Mouse (Mus musculus) hindbrain, embryonic 13.5 days (tissue): ENCODE data around the gene Rnf43. TPM values are rescaled to one million over a fixed set of nuclear protein-coding genes. Genes with fewer than 3 reads are reported as not detected.
A peak's percentile ranks its signal among the peaks of the same experiment; 100 is the strongest.

Experiments used
- ATAC-seq: fragments of 200-750 bp; cut with Nextera tagmentation; 2 replicates; pipeline ENCODE4 v1.8.0; 2017; ENCODE audit warnings: moderate TSS enrichment; ENCODE audit not compliant: low FRiP score
- H3K27ac ChIP-seq: fragments of 300-500 bp; sonication (generic); 2 replicates; pipeline ENCODE4 v1.5.1; 2015; ENCODE audit warnings: inconsistent platforms, mild to moderate bottlenecking, moderate library complexity
- H3K27me3 ChIP-seq: fragments of 300-500 bp; sonication (generic); 2 replicates; pipeline ENCODE4 v1.6.1; 2015; ENCODE audit warnings: mild to moderate bottlenecking, inconsistent platforms
- H3K36me3 ChIP-seq: fragments of 300-500 bp; sonication (generic); 2 replicates; pipeline ENCODE4 v1.6.1; 2015; ENCODE audit warnings: mild to moderate bottlenecking, inconsistent platforms
- H3K4me1 ChIP-seq: fragments of 300-500 bp; sonication (generic); replicated peaks from 2 replicates; pipeline ENCODE4 v1.6.1; 2015; ENCODE audit warnings: inconsistent platforms
- H3K4me2 ChIP-seq: fragments of 300-500 bp; sonication (generic); 2 replicates; pipeline ENCODE4 v1.6.1; 2015; ENCODE audit warnings: inconsistent platforms, mild to moderate bottlenecking, moderate library complexity
- H3K4me3 ChIP-seq: fragments of 300-500 bp; sonication (generic); 2 replicates; pipeline ENCODE4 v1.5.1; 2015; ENCODE audit warnings: mild to moderate bottlenecking, inconsistent platforms
- H3K9ac ChIP-seq: fragments of 300-500 bp; sonication (generic); 2 replicates; pipeline ENCODE4 v1.6.1; 2015; ENCODE audit warnings: mild to moderate bottlenecking, inconsistent platforms
- H3K9me3 ChIP-seq: fragments of 300-500 bp; sonication (generic); 2 replicates; pipeline ENCODE4 v1.6.1; 2016; ENCODE audit warnings: inconsistent platforms
- WGBS: fragments of 180-500 bp; shearing (Covaris S2); methylation state at CpG from one replicate; pipeline ENCODE4 v1.1.7; 2015; 5-methylcytosine and 5-hydroxymethylcytosine counted together
- polyA plus RNA-seq: library from polyadenylated mRNA; unstranded; fragments of >200 nt; fragmentation: Nextera tagmentation; extraction: Ambion mirVana; gene quantifications from 2 replicates; pipeline ENCODE4 v1.2.1, GENCODE M21; 2015

Rnf43 gene
- polyA plus RNA-seq, 1 experiment from 2014 or later, result 0.75 TPM

DNA sequence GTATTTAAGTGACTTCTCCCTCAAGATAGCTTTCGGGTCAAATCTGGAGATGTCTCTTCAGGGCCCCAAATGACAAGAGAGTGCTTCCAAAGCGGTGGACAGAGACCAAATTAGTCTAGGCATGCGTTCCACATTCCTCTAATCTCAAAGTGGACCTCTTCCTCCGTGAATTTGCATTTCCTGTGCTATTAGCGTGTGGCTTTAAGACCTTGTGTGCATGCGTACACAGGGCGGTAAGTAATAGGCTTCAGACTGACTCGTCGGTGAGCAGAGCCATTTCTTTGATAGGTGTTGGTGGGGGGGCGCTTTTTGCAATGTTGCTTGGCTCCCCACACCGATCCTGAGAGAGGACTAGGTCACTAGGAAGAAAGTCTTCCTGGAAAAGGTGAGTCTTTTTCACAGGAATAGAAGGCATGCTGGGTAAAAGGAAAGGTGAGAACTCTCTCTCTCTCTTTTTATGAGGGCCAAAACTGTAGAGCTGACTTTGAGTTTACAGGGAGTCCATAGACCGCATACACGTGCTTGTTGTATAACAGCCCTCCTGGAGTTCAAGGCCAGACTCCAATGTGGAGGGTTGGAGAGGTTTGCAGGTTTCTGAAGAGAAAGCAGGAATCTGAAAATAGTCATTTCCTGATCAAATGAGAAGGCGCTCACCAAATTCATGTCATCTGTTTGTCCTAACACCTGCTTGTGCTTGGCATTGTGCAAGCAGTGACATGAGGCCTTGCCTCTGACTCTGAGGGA lies 39.5 kb downstream of the Rnf43 start:
- no peaks in the 10 kb centered on the region for H3K4me1 ChIP-seq
- H3K36me3 ChIP-seq, result no peaks in the 10 kb centered on the region
- H3K9me3 ChIP-seq, result no peaks in the 10 kb centered on the region
- no peak overlapping the region for H3K27ac ChIP-seq
- H3K4me2 ChIP-seq, result no peak overlapping the region
- 89% methylated on average over 14 of the region's 14 CpGs for WGBS
- H3K4me3 ChIP-seq, result no peak overlapping the region
- no peak for ATAC-seq
- no peaks in the 10 kb centered on the region for H3K27me3 ChIP-seq
- H3K9ac ChIP-seq, result no peak overlapping the region

GRCm38 (mm10) chr11:87703654-87704053 lies 41.1 kb downstream of the Rnf43 start:
- no peak for ATAC-seq
- no peaks in the 10 kb centered on the region for H3K9me3 ChIP-seq
- 76% methylated on average over 5 of the region's 5 CpGs for WGBS

GRCm38 (mm10) chr11:87704289-87704688 lies 41.8 kb downstream of the Rnf43 start:
- Histone ChIP-seq H3K27ac (no peak overlapping the region), H3K9ac (no peak overlapping the region), H3K4me2 (no peak overlapping the region), H3K4me1 (no peaks in the 10 kb centered on the region; the same call in 1 of the 2 replicates), H3K36me3 (no peaks in the 10 kb centered on the region), H3K9me3 (no peaks in the 10 kb centered on the region), H3K4me3 (no peak overlapping the region), H3K27me3 (peaks cover 9% of the 10 kb centered on the region)
- WGBS, result 84% methylated on average over 9 of the region's 9 CpGs
- no peak for ATAC-seq

More at GRCm38 (mm10) chr11:87703654-87704053, 41.1 kb downstream of the Rnf43 start:
- peaks cover 3% of the 10 kb centered on the region; the same call in 1 of the 2 replicates for H3K27me3 ChIP-seq
- H3K4me3 ChIP-seq, result no peak overlapping the region
- H3K9ac ChIP-seq, result no peak overlapping the region
- no peak overlapping the region for H3K4me2 ChIP-seq
- no peaks in the 10 kb centered on the region for H3K36me3 ChIP-seq
- H3K4me1 ChIP-seq, result no peaks in the 10 kb centered on the region; the same call in 1 of the 2 replicates
- H3K27ac ChIP-seq, result no peak overlapping the region

DNA sequence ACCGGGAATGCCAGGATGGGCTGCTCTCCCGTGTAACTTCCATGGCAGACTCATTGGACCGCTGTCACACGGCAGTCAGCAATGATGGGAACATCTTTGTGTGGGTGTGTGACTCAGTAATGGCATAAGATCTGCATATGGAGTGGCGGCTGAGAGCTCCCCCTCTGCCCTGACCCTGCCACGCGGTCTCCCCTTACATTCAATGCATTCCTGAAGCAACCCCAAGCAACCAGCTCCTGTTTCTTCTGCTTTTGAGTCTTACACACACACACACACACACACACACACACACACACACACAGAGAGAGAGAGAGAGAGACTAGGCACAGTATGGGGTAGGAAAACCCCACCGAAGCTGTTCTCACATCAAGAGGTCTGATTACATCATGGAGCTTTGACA lies 45.0 kb downstream of the Rnf43 start:
- WGBS, result 16% methylated on average over 8 of the region's 8 CpGs
- ATAC-seq, result no peak

DNA sequence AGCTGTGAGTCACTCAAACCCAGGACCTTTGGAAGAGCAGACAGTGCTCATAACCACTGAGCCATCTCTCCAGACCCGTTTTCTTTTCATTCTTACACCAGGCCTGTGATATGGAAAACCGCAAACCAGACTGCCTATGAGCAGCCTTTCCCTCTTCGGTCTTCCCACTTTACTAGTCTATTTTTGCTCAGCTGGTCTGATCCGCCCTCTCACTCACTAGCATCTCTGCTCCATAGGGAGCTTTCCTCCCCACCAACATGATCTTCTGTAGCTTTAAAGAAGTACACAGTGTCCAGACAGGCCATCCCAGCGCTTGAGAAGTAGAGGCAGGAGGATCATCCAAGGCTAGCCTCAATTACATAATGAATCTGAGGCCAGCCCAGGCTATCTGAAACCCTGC lies 46.5 kb downstream of the Rnf43 start:
- 83% methylated on average over 5 of the region's 5 CpGs for WGBS

More for the DNA sequence above, 45.0 kb downstream of the Rnf43 start:
- no peak overlapping the region for H3K27ac ChIP-seq
- peaks cover 10% of the 10 kb centered on the region for H3K4me1 ChIP-seq
- no peak overlapping the region for H3K4me2 ChIP-seq
- no peaks in the 10 kb centered on the region for H3K9me3 ChIP-seq
- H3K27me3 ChIP-seq, result peaks cover 31% of the 10 kb centered on the region
- H3K4me3 ChIP-seq, result no peak overlapping the region
- H3K9ac ChIP-seq, result no peak overlapping the region
- H3K36me3 ChIP-seq, result no peaks in the 10 kb centered on the region

GRCm38 (mm10) chr11:87709513-87710261 lies 47.2 kb downstream of the Rnf43 start:
- Histone ChIP-seq H3K27me3 (peaks cover 31% of the 10 kb centered on the region), H3K27ac (no peak overlapping the region), H3K4me1 (peaks cover 10% of the 10 kb centered on the region), H3K9ac (peak overlapping the region; percentile 56), H3K36me3 (no peaks in the 10 kb centered on the region), H3K4me3 (peak overlapping the region; percentile 22), H3K9me3 (no peaks in the 10 kb centered on the region), H3K4me2 (peak overlapping the region; percentile 50)
- 12% methylated on average over 21 of the region's 21 CpGs for WGBS
- no peak for ATAC-seq

More for the DNA sequence above, 46.5 kb downstream of the Rnf43 start:
- no peak overlapping the region for H3K27ac ChIP-seq
- no peak overlapping the region for H3K4me3 ChIP-seq
- H3K9me3 ChIP-seq, result no peaks in the 10 kb centered on the region
- H3K4me2 ChIP-seq, result no peak overlapping the region
- no peak for ATAC-seq
- H3K27me3 ChIP-seq, result peaks cover 31% of the 10 kb centered on the region
- H3K9ac ChIP-seq, result no peak overlapping the region
- peaks cover 10% of the 10 kb centered on the region for H3K4me1 ChIP-seq
- no peaks in the 10 kb centered on the region for H3K36me3 ChIP-seq

DNA sequence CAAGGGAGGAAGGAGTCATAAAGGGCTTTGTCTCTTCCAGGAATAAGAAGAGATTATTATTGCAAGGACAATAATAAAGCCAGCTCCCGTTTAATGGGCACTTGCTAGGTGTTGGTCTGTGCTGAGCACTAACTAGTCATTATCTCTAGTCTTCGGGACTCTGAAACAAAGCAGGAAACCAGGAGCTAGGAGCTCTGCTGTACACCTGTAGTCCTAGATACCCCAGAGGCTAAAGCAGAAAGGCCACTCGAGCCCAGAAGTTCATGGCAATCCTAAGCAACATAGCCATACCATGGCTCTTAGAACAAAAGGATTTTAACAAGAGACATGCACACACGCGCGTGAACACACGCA lies 47.7 kb downstream of the Rnf43 start:
- Histone ChIP-seq H3K9ac (peak overlapping the region; percentile 56), H3K27me3 (peaks cover 31% of the 10 kb centered on the region), H3K36me3 (no peaks in the 10 kb centered on the region), H3K4me3 (peak overlapping the region; percentile 22), H3K4me2 (peak overlapping the region; percentile 50), H3K4me1 (peaks cover 10% of the 10 kb centered on the region), H3K9me3 (no peaks in the 10 kb centered on the region), H3K27ac (no peak overlapping the region)
- no peak for ATAC-seq
- WGBS, result 58% methylated on average over 7 of the region's 7 CpGs

DNA sequence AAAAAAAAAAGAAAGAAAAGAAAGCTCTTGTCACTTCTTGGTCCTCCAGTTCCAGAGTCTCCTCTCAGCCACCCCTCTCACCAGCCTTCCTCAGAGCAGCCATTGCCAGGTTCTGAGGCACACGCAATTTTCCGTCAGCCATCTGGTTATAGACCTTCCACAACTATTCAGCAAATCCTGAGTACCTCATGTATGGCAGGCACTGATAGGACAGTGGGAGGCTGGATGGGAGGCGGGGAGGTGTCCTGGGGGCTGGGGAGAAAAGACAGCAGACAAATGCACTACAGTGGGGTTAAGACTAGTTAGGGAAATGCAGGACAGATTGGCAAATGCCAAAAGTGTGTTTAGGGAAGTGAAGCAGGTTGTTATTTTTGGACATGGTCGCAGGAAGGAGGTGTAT lies 49.7 kb downstream of the Rnf43 start:
- no peaks in the 10 kb centered on the region for H3K9me3 ChIP-seq
- H3K9ac ChIP-seq, result no peak overlapping the region
- H3K4me1 ChIP-seq, result peaks cover 10% of the 10 kb centered on the region
- no peak overlapping the region for H3K4me2 ChIP-seq
- H3K36me3 ChIP-seq, result no peaks in the 10 kb centered on the region
- 88% methylated on average over 4 of the region's 4 CpGs for WGBS
- peaks cover 31% of the 10 kb centered on the region for H3K27me3 ChIP-seq
- H3K4me3 ChIP-seq, result no peak overlapping the region
- ATAC-seq, result no peak
- no peak overlapping the region for H3K27ac ChIP-seq

DNA sequence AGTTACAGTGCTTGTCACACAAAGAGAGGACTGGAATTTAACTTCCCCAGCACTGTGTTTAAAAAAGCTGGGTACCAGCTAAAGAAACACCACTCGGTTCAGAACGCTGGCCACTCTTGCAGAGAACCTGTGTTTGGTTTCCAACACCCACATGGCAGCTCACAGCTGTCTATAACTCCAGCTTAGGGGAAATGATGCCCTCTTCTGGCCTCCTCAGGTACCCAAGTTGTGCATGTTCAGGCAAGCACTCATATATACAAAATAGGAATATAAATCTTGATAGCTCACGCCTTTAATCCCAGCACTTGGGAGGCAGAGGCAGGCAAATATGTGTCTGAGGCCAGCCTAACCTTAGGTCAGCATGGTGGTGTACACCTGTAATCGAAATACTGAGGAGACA lies 53.5 kb downstream of the Rnf43 start:
- H3K9ac ChIP-seq, result no peak overlapping the region
- H3K27ac ChIP-seq, result no peak overlapping the region
- no peak for ATAC-seq
- H3K4me3 ChIP-seq, result no peak overlapping the region
- no peak overlapping the region for H3K4me2 ChIP-seq
- H3K9me3 ChIP-seq, result no peaks in the 10 kb centered on the region
- no peaks in the 10 kb centered on the region for H3K4me1 ChIP-seq
- 88% methylated on average over 4 of the region's 4 CpGs for WGBS
- H3K36me3 ChIP-seq, result no peaks in the 10 kb centered on the region
- peaks cover 7% of the 10 kb centered on the region for H3K27me3 ChIP-seq

DNA sequence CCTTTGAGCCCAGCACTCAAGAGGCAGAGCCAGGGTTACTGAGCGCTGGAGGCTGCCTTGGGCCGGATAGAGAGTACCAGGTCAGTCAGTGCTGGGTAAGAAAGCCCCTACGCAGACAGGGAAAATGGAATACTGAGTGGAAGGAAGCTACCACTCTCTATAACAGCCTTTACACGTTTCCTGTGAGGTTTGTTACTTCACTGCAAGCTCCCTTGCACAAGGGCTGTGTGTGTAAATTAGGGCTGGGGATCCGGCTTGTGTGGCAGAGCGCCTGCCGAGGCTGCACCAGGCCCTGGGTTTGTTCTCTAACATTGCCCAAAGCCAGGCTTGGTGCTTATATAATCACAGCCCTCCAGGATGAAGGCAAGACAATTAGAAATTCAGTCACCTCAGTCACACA lies 57.0 kb downstream of the Rnf43 start:
- WGBS, result 74% methylated on average over 7 of the region's 7 CpGs
- H3K4me1 ChIP-seq, result no peaks in the 10 kb centered on the region
- ATAC-seq, result no peak
- no peaks in the 10 kb centered on the region for H3K9me3 ChIP-seq
- no peaks in the 10 kb centered on the region for H3K27me3 ChIP-seq
- H3K9ac ChIP-seq, result no peak overlapping the region
- H3K4me3 ChIP-seq, result no peak overlapping the region
- H3K27ac ChIP-seq, result no peak overlapping the region
- H3K36me3 ChIP-seq, result no peaks in the 10 kb centered on the region
- H3K4me2 ChIP-seq, result no peak overlapping the region

DNA sequence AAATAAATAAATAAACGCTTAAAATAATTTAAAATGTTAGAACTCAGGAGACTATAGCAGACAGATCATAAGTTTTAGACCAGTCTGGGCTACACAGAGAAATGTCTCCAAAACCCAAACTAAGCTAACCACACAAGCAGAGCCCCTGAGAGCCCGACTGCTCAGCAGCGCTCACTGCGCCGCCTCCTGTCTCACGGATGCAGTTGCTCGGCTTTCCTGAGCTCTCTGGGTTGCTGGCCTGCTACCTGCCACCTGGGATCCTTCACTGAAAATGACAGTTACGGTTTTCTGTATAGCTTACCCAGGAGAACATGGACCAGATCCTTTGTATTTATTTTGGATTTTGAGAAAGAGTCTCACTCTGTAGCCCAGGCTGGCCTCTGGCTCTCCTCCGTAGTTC lies 57.8 kb downstream of the Rnf43 start:
- no peak overlapping the region for H3K4me3 ChIP-seq
- no peaks in the 10 kb centered on the region for H3K36me3 ChIP-seq
- no peaks in the 10 kb centered on the region for H3K9me3 ChIP-seq
- no peaks in the 10 kb centered on the region for H3K27me3 ChIP-seq
- no peak for ATAC-seq
- H3K4me2 ChIP-seq, result no peak overlapping the region
- no peak overlapping the region for H3K27ac ChIP-seq
- no peak overlapping the region for H3K9ac ChIP-seq
- H3K4me1 ChIP-seq, result 0 out of 2 replicates have a peak, but pooled peaks cover under 1% of the 10 kb centered on the region
- 60% methylated on average over 9 of the region's 9 CpGs for WGBS

DNA sequence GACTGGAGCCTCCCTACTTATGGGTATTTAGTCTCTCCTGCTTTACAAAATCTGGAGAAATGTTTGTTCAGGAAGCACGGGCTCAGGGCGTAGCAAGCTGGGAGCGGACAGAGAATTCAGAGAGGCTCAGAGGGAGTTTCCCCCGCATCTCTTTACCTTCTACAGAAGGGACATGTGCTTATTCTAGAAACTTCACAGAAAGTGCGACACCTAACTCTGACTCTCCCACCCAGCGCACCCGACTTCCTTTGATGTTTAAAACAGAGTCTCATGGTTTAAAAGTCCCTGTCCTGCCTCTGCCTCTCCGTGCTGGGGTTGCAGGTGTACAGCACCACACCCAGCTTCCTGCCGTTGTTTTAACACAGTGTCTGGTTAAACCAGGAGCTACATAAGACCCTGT lies 58.3 kb downstream of the Rnf43 start:
- no peaks in the 10 kb centered on the region for H3K36me3 ChIP-seq
- 74% methylated on average over 9 of the region's 9 CpGs for WGBS

More for the DNA sequence above, 58.3 kb downstream of the Rnf43 start:
- peaks cover 6% of the 10 kb centered on the region; the same call in 1 of the 2 replicates for H3K4me1 ChIP-seq
- H3K4me3 ChIP-seq, result no peak overlapping the region
- no peak overlapping the region for H3K4me2 ChIP-seq
- no peak for ATAC-seq
- H3K9ac ChIP-seq, result no peak overlapping the region
- no peaks in the 10 kb centered on the region for H3K9me3 ChIP-seq
- H3K27ac ChIP-seq, result no peak overlapping the region
- H3K27me3 ChIP-seq, result no peaks in the 10 kb centered on the region
